Mouse (Mus musculus) CH12.LX (cell line): ENCODE measurements around the gene Vsnl1. TPM values are rescaled to one million over a fixed set of nuclear protein-coding genes. Genes with fewer than 3 reads are reported as not detected.

Experiments
- DNase-seq: peaks from one replicate; pipeline ENCODE4 v3.0.0-alpha.2; 2013; ENCODE audit errors: extremely low read depth
- H3K27ac ChIP-seq: 2 replicates; pipeline ENCODE4 v1.5.1; 2012; ENCODE audit warnings: low read depth, mild to moderate bottlenecking, control low read depth, moderate library complexity; ENCODE audit not compliant: insufficient read depth
- H3K27me3 ChIP-seq: replicated peaks from 2 replicates; pipeline ENCODE3; 2012; ENCODE audit warnings: inconsistent platforms
- H3K36me3 ChIP-seq, 2 experiments: replicated peaks in 1 of 2; 2 replicates each; pipeline versions ENCODE3 to v1.6.1; 2012; ENCODE audit warnings: inconsistent platforms in 1 of 2, low read length in 1 of 2, mild to moderate bottlenecking in 1 of 2, mixed read lengths in 1 of 2, moderate library complexity in 1 of 2; ENCODE audit not compliant: control insufficient read depth in 1 of 2, insufficient read depth in 1 of 2
- H3K4me1 ChIP-seq, 2 experiments: 2 replicates each; pipeline ENCODE4 v1.6.1; 2012; ENCODE audit warnings: inconsistent platforms in 1 of 2, moderate library complexity in 1 of 2; ENCODE audit not compliant: insufficient read depth in 2 of 2, control insufficient read depth in 1 of 2
- H3K4me2 ChIP-seq: 2 replicates; pipeline ENCODE4 v1.6.1; 2012; ENCODE audit warnings: low read depth, mild to moderate bottlenecking, control low read depth; ENCODE audit not compliant: poor library complexity, insufficient read depth, severe bottlenecking
- H3K4me3 ChIP-seq, 3 experiments: fragments of 150-350 bp in 1 of 3; sonication (generic) in 1 of 3; replicated peaks in 1 of 3; 2 replicates each; pipeline versions ENCODE3 to v1.5.1; 2011 to 2012; ENCODE audit warnings: low read depth in 2 of 3, low read length in 2 of 3, mild to moderate bottlenecking in 2 of 3, moderate library complexity in 2 of 3, control low read depth in 1 of 3, improper control_type of control experiment in 1 of 3, inconsistent platforms in 1 of 3, mixed read lengths in 1 of 3; ENCODE audit not compliant: poor library complexity in 1 of 3
- H3K79me2 ChIP-seq: replicated peaks from 2 replicates; pipeline ENCODE4 v1.6.1; 2012; ENCODE audit warnings: mild to moderate bottlenecking, moderate library complexity; ENCODE audit not compliant: control insufficient read depth, poor library complexity, insufficient read depth, severe bottlenecking; ENCODE audit errors: extremely low read depth
- H3K9ac ChIP-seq: 2 replicates; pipeline ENCODE4 v1.6.1; 2012; ENCODE audit warnings: low read depth, mild to moderate bottlenecking, control low read depth, moderate library complexity; ENCODE audit not compliant: insufficient read depth
- H3K9me3 ChIP-seq: replicated peaks from 2 replicates; pipeline ENCODE3; 2012; ENCODE audit warnings: low read length, inconsistent platforms, mixed read lengths
- CHD2 ChIP-seq: IDR thresholded peaks from 2 replicates; pipeline ENCODE4 v1.6.1; 2011; ENCODE audit warnings: low read length, improper control_type of control experiment
- E2F4 ChIP-seq: IDR thresholded peaks from 2 replicates; pipeline ENCODE4 v1.6.1; 2011; ENCODE audit warnings: low read depth, low read length, improper control_type of control experiment; ENCODE audit not compliant: insufficient replicate concordance
- ELF1 ChIP-seq: IDR thresholded peaks from 2 replicates; pipeline ENCODE4 v1.6.1; 2014; ENCODE audit warnings: low read depth, mild to moderate bottlenecking, inconsistent platforms, low read length, improper control_type of control experiment
- GABPA ChIP-seq: IDR thresholded peaks from 2 replicates; pipeline ENCODE4 v1.6.1; 2012; ENCODE audit warnings: low read depth, low read length, improper control_type of control experiment, inconsistent platforms; ENCODE audit not compliant: insufficient replicate concordance
- HCFC1 ChIP-seq: IDR thresholded peaks from 2 replicates; pipeline ENCODE4 v1.6.1; 2012; ENCODE audit warnings: low read depth, mild to moderate bottlenecking, inconsistent platforms, low read length, improper control_type of control experiment
- IRF4 ChIP-seq: IDR thresholded peaks from 2 replicates; pipeline ENCODE4 v1.6.1; 2014; ENCODE audit warnings: low read depth, mild to moderate bottlenecking, inconsistent platforms, low read length, improper control_type of control experiment
- JUN ChIP-seq: IDR thresholded peaks from 2 replicates; pipeline ENCODE4 v1.6.1; 2011; ENCODE audit warnings: low read depth, mild to moderate bottlenecking, low read length, improper control_type of control experiment, moderate library complexity; ENCODE audit not compliant: insufficient read depth
- JUND ChIP-seq: conservative IDR thresholded peaks from 2 replicates; pipeline ENCODE4 v1.6.1; 2011; ENCODE audit warnings: low read depth, low read length, improper control_type of control experiment
- KAT2A ChIP-seq: IDR thresholded peaks from 2 replicates; pipeline ENCODE4 v1.6.1; 2012; ENCODE audit warnings: low read length, improper control_type of control experiment, inconsistent platforms; ENCODE audit not compliant: insufficient replicate concordance
- MAFK ChIP-seq: IDR thresholded peaks from 2 replicates; pipeline ENCODE4 v1.6.1; 2011; ENCODE audit warnings: low read length, improper control_type of control experiment; ENCODE audit not compliant: insufficient replicate concordance
- MAX ChIP-seq: IDR thresholded peaks from 2 replicates; pipeline ENCODE4 v1.6.1; 2011; ENCODE audit warnings: low read length, improper control_type of control experiment
- MAZ ChIP-seq: IDR thresholded peaks from 2 replicates; pipeline ENCODE4 v1.6.1; 2012; ENCODE audit warnings: low read depth, mild to moderate bottlenecking, inconsistent platforms, low read length, improper control_type of control experiment, moderate library complexity
- MEF2A ChIP-seq: IDR thresholded peaks from 2 replicates; pipeline ENCODE4 v1.6.1; 2014; ENCODE audit warnings: low read depth, mild to moderate bottlenecking, inconsistent platforms, low read length, improper control_type of control experiment, borderline replicate concordance
- MXI1 ChIP-seq: IDR thresholded peaks from 2 replicates; pipeline ENCODE4 v1.6.1; 2011; ENCODE audit warnings: mild to moderate bottlenecking, low read depth, low read length, improper control_type of control experiment
- NRF1 ChIP-seq: IDR thresholded peaks from 2 replicates; pipeline ENCODE4 v1.6.1; 2014; ENCODE audit warnings: low read depth, mild to moderate bottlenecking, inconsistent platforms, low read length, improper control_type of control experiment, moderate library complexity
- PAX5 ChIP-seq: IDR thresholded peaks from 2 replicates; pipeline ENCODE4 v1.6.1; 2012; ENCODE audit warnings: low read length, inconsistent platforms, mixed read lengths
- POLR2A ChIP-seq: IDR thresholded peaks from 2 replicates; pipeline ENCODE4 v1.6.1; 2011; ENCODE audit warnings: low read depth, mild to moderate bottlenecking, improper control_type of control experiment, low read length
- RCOR1 ChIP-seq: conservative IDR thresholded peaks from 2 replicates; pipeline ENCODE4 v1.6.1; 2012; ENCODE audit warnings: low read depth, mild to moderate bottlenecking, inconsistent platforms, low read length, improper control_type of control experiment
- SIN3A ChIP-seq: IDR thresholded peaks from 2 replicates; pipeline ENCODE4 v1.6.1; 2012; ENCODE audit warnings: low read length, improper control_type of control experiment, inconsistent platforms
- SMC3 ChIP-seq: IDR thresholded peaks from 2 replicates; pipeline ENCODE4 v1.6.1; 2011; ENCODE audit warnings: low read depth, low read length, improper control_type of control experiment
- TBP ChIP-seq: conservative IDR thresholded peaks from 2 replicates; pipeline ENCODE4 v1.6.1; 2011; ENCODE audit warnings: low read depth, low read length, improper control_type of control experiment
- TCF12 ChIP-seq: IDR thresholded peaks from 2 replicates; pipeline ENCODE4 v1.6.1; 2014; ENCODE audit warnings: low read depth, mild to moderate bottlenecking, inconsistent platforms, low read length, improper control_type of control experiment
- USF1 ChIP-seq: IDR thresholded peaks from 2 replicates; pipeline ENCODE4 v1.6.1; 2014; ENCODE audit warnings: low read depth, mild to moderate bottlenecking, inconsistent platforms, low read length, improper control_type of control experiment
- ZKSCAN1 ChIP-seq: IDR thresholded peaks from 2 replicates; pipeline ENCODE4 v1.6.1; 2012; ENCODE audit warnings: low read depth, inconsistent platforms, low read length, improper control_type of control experiment, borderline replicate concordance
- ZMIZ1 ChIP-seq: IDR thresholded peaks from 2 replicates; pipeline ENCODE4 v1.6.1; 2012; ENCODE audit warnings: low read depth, mild to moderate bottlenecking, inconsistent platforms, low read length, improper control_type of control experiment
- dilution Hi-C: fragments of 300-500 bp; cut with MboI; formaldehyde crosslinking; loops from 2 replicates; pipeline ENCODE4 v1.14.3; 2020; ENCODE audit warnings: low sequenced_read_pairs; ENCODE audit not compliant: extremely low pct_unique_long_range_greater_than_20kb, extremely low pct_ligation_motif_present
- in situ Hi-C: fragments of 300-500 bp; cut with MboI; formaldehyde crosslinking; loops from 3 replicates; pipeline ENCODE4 v1.14.3; 2019; ENCODE audit warnings: low sequenced_read_pairs, low pct_ligation_motif_present, low pct_unique_long_range_greater_than_20kb, mixed read lengths
- polyA plus RNA-seq: library from polyadenylated mRNA; unstranded; fragments of >175 nt; gene quantifications from 2 replicates; pipeline ENCODE4 v1.2.1, GENCODE M21; 2012; ENCODE audit warnings: low read depth; ENCODE audit not compliant: insufficient read length
- total RNA-seq, 2 experiments: library from RNA; depleted of rRNA; stranded (reverse); fragments of 300-350 nt in 1 of 2; fragments of >200 nt in 1 of 2; gene quantifications; 2 replicates each; pipeline ENCODE4 v1.2.3; 2012 to 2014

Gene Vsnl1
- total and polyA plus RNA-seq, 3 experiments, result not detected

DNA sequence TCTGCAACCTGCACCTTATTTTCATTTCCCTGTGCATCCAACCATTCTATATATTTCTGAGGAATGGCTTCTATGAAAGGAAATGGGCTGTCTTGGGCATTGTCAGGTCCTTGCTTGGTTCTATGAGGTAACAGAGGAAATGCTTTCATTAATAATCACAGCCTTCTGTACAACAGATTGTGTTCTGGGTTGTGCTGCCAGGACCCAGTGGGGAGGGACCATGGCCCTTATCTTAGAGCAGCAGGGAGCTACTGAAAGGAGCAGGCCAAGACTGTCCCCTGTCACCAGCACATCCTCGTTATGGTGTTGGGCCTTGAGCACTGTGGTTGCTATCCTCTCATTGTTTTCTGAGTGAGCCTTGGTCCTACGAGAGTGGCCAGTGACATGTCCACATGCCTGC is 40.9 kb downstream of the Vsnl1 start:
- H3K4me2 ChIP-seq, result no peak overlapping the region
- no peaks in the 10 kb centered on the region for H3K79me2 ChIP-seq
- in situ Hi-C loops, result no loop called here
- no peaks in the 10 kb centered on the region for H3K9me3 ChIP-seq
- H3K27ac ChIP-seq, result no peak overlapping the region
- no peaks in the 10 kb centered on the region for H3K36me3 ChIP-seq
- peaks cover 0 to 14% of the 10 kb centered on the region in 2 experiments; a peak in 2 of 4 replicates for H3K4me1 ChIP-seq
- no peak overlapping the region for H3K9ac ChIP-seq
- TF ChIP-seq MXI1 (no peak), ZMIZ1 (no peak), NRF1 (no peak), JUND (no peak), MAFK (no peak), ZKSCAN1 (no peak), SIN3A (no peak), KAT2A (no peak), E2F4 (no peak), TCF12 (no peak), MAX (no peak), MAZ (no peak), MEF2A (no peak)
- TF ChIP-seq, all 38 proteins: peak for 0
- dilution Hi-C loops, result no loop called here
- no peaks in the 10 kb centered on the region for H3K27me3 ChIP-seq
- DNase-seq, result no peak
- H3K4me3 ChIP-seq, result no peak overlapping the region

DNA sequence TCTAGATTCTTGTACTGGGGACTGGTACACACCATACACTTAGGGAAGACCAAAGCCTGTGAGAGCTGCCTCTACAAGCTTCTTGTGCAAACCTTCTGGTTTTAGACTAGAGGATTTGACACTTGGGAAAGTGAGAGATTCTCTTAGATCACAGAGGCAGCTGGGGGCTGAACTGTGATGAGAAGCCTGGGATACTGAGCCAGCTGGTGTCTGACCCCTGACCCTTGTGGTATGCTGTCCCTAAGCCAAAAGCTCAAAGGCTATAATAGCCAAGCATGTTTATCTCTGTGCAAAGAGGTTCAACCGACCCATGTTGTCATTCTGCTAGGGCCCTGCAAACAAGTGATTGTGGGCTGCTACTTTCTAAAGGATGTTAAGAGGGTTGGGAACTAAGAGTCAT is 43.9 kb downstream of the Vsnl1 start:
- H3K4me2 ChIP-seq, result no peak overlapping the region
- no peaks in the 10 kb centered on the region for H3K9me3 ChIP-seq
- no peaks in the 10 kb centered on the region for H3K36me3 ChIP-seq
- no peak for DNase-seq
- H3K79me2 ChIP-seq, result no peaks in the 10 kb centered on the region
- TF ChIP-seq MEF2A (no peak), HCFC1 (no peak), ZKSCAN1 (no peak), TCF12 (no peak), SIN3A (no peak), PAX5 (no peak), CHD2 (no peak), IRF4 (no peak), MAX (no peak), JUN (no peak), KAT2A (no peak), MXI1 (no peak), TBP (no peak), RCOR1 (no peak), GABPA (no peak), SMC3 (no peak), POLR2A (no peak), ELF1 (no peak), USF1 (no peak), ZMIZ1 (no peak)
- H3K9ac ChIP-seq, result no peak overlapping the region
- peaks cover 3 to 20% of the 10 kb centered on the region in 2 experiments; a peak in 3 of 4 replicates for H3K4me1 ChIP-seq
- dilution Hi-C loops (no loop called here), in situ Hi-C loops (no loop called here)
- H3K27ac ChIP-seq, result no peak overlapping the region
- H3K27me3 ChIP-seq, result no peaks in the 10 kb centered on the region
- no peak overlapping the region for H3K4me3 ChIP-seq
